In genomic region chr19:44582638-44583309, GRCm38 (mm10) we compare ENCODE assay signal across 8 mouse cellular contexts. TPM values are rescaled to one million over a fixed set of nuclear protein-coding genes. Genes with fewer than 3 reads are reported as not detected.
DNase-seq lines count a peak whose midpoint lies in the region; ATAC-seq and TF ChIP-seq lines count a peak whose summit lies in the region.

No protein-coding gene starts in this region.

- no peak overlapping the region for H3K4me3 ChIP-seq in hindbrain, embryonic 12.5 days
- H3K4me3 ChIP-seq in lung, postnatal 0 days (ENCODE audit: low read depth, low read length), result no peak overlapping the region

- no peaks in the 10 kb centered on the region for H3K9me3 ChIP-seq in hindbrain, embryonic 12.5 days (replicated peaks)
- no peaks in the 10 kb centered on the region for H3K9me3 ChIP-seq in lung, postnatal 0 days (ENCODE audit: low read length)

- H3K27me3 ChIP-seq in hindbrain, embryonic 12.5 days, result peaks cover 36% of the 10 kb centered on the region
- no peaks in the 10 kb centered on the region for H3K27me3 ChIP-seq in lung, postnatal 0 days (replicated peaks; ENCODE audit: insufficient read depth, low read length)

- H3K4me2 ChIP-seq in hindbrain, embryonic 12.5 days (replicated peaks), result no peak overlapping the region
- H3K4me2 ChIP-seq in lung, postnatal 0 days (replicated peaks; ENCODE audit: low read depth, low read length), result no peak overlapping the region

- H3K36me3 ChIP-seq in hindbrain, embryonic 12.5 days, result no peaks in the 10 kb centered on the region
- H3K36me3 ChIP-seq in lung, postnatal 0 days (ENCODE audit: insufficient read depth, low read length), result no peaks in the 10 kb centered on the region

- TF ChIP-seq EP300 in lung, postnatal 0 days (IDR thresholded peaks at IDR 0.05), result no peak

- peak; percentile 83 for ATAC-seq in hindbrain, embryonic 12.5 days (ENCODE audit: low FRiP score)
- peak; percentile 90 for ATAC-seq in lung, postnatal 0 days

- 35% methylated on average over 9 of the region's 9 CpGs for WGBS in hindbrain, embryonic 12.5 days
- 34% methylated on average over 9 of the region's 9 CpGs for WGBS in lung, postnatal 0 days

- peak; percentile 84 for DNase-seq in MN1 (ENCODE audit: low spot score)
- peak; percentile 82 for DNase-seq in cerebellum, adult 9-10 months
- peak; percentile 62 to 97 for DNase-seq in frontal cortex, adult 2 months (ENCODE audit: extremely low spot score in 1 of 2, low spot score in 1 of 2)
- DNase-seq in layer of hippocampus, postnatal 10 days (ENCODE audit: low spot score in 2 of 2), result peak; percentile 98
- DNase-seq in lung, postnatal 0 days (ENCODE audit: low spot score), result peak; percentile 88
- DNase-seq in ovary, postnatal 36 days (ENCODE audit: low spot score), result peak; percentile 90
- DNase-seq in thymus, postnatal 14 days, result peak; percentile 93

- TF ChIP-seq CTCF in lung, postnatal 0 days (IDR thresholded peaks at IDR 0.05), result peak; percentile 100

- no peaks in the 10 kb centered on the region; the same call in 1 of the 2 replicates for H3K4me1 ChIP-seq in hindbrain, embryonic 12.5 days
- H3K4me1 ChIP-seq in lung, postnatal 0 days (ENCODE audit: insufficient read depth, low read depth, low read length), result no peaks in the 10 kb centered on the region

- no peak overlapping the region for H3K27ac ChIP-seq in hindbrain, embryonic 12.5 days
- no peak overlapping the region for H3K27ac ChIP-seq in lung, postnatal 0 days (ENCODE audit: low read length)

- no peak overlapping the region for H3K9ac ChIP-seq in hindbrain, embryonic 12.5 days
- no peak overlapping the region for H3K9ac ChIP-seq in lung, postnatal 0 days (replicated peaks; ENCODE audit: low read depth)

RNA-seq across cellular contexts. Expression of gene Hif1an, which starts 20.1 kb away (rescaled TPM):
- polyA plus RNA-seq in frontal cortex, adult 2 months (2012; rRNA removed), result 25.3 and 26.5 TPM in 2 replicates
- polyA plus RNA-seq in hindbrain, embryonic 12.5 days (2016; fragmentation: Nextera tagmentation; extraction: Ambion mirVana), result 42.0 TPM in 2 replicates
- 10 to 100 TPM; 30.2 to 33.1 TPM for total RNA-seq in layer of hippocampus, postnatal 10 days (2021)
- 21.7 and 23.8 TPM in 2 replicates for polyA plus RNA-seq in lung, postnatal 0 days (2015; fragmentation: Nextera tagmentation; extraction: Ambion mirVana)

RNA-seq across cellular contexts. Expression of gene Ndufb8, which starts 27.5 kb away (rescaled TPM):
- polyA plus RNA-seq in frontal cortex, adult 2 months (2012; rRNA removed), result 501 and 602 TPM in 2 replicates
- 400 and 440 TPM in 2 replicates for polyA plus RNA-seq in hindbrain, embryonic 12.5 days (2016; fragmentation: Nextera tagmentation; extraction: Ambion mirVana)
- total RNA-seq in layer of hippocampus, postnatal 10 days (2021), result 100 to 1,000 TPM; 371 to 384 TPM
- 348 and 406 TPM in 2 replicates for polyA plus RNA-seq in lung, postnatal 0 days (2015; fragmentation: Nextera tagmentation; extraction: Ambion mirVana)

RNA-seq across cellular contexts. Expression of gene Gm20538, which starts 30.1 kb away (rescaled TPM):
- polyA plus RNA-seq in frontal cortex, adult 2 months (2012; rRNA removed), result not detected in 2 replicates
- polyA plus RNA-seq in hindbrain, embryonic 12.5 days (2016; fragmentation: Nextera tagmentation; extraction: Ambion mirVana), result not detected in 2 replicates
- not detected for total RNA-seq in layer of hippocampus, postnatal 10 days (2021)
- 0.86 TPM in 1 of 2 replicates, not detected in the other for polyA plus RNA-seq in lung, postnatal 0 days (2015; fragmentation: Nextera tagmentation; extraction: Ambion mirVana)

RNA-seq across cellular contexts. Expression of gene Sec31b, which starts 37.1 kb away (rescaled TPM):
- polyA plus RNA-seq in frontal cortex, adult 2 months (2012; rRNA removed), result 0.40 and 0.56 TPM in 2 replicates
- polyA plus RNA-seq in hindbrain, embryonic 12.5 days (2016; fragmentation: Nextera tagmentation; extraction: Ambion mirVana), result 0.70 and 0.71 TPM in 2 replicates
- under 1 TPM; 0.11 to 0.34 TPM for total RNA-seq in layer of hippocampus, postnatal 10 days (2021)
- 0.42 and 0.46 TPM in 2 replicates for polyA plus RNA-seq in lung, postnatal 0 days (2015; fragmentation: Nextera tagmentation; extraction: Ambion mirVana)
